Mouse (Mus musculus) activated CD4-positive, CD25-positive, alpha-beta regulatory T cell, adult 4 months (primary cell): ENCODE results near the gene Gm11238. TPM values are rescaled to one million over a fixed set of nuclear protein-coding genes. Genes with fewer than 3 reads are reported as not detected.
"Not testable (repeated sequence)": the region's sequence is repeated elsewhere in the genome, so short reads cannot be mapped to it uniquely, and the experiment has no call there.

Experiments used
- ATAC-seq: one replicate; pipeline ENCODE4 v1.8.0; 2017
- polyA plus RNA-seq, 2 experiments: library from polyadenylated mRNA; unstranded; fragments of 100-300 nt; shearing (Covaris generic); gene quantifications; one replicate each; pipeline ENCODE4 v1.2.1; 2017

Gene Gm11238
- not detected for polyA plus RNA-seq

DNA sequence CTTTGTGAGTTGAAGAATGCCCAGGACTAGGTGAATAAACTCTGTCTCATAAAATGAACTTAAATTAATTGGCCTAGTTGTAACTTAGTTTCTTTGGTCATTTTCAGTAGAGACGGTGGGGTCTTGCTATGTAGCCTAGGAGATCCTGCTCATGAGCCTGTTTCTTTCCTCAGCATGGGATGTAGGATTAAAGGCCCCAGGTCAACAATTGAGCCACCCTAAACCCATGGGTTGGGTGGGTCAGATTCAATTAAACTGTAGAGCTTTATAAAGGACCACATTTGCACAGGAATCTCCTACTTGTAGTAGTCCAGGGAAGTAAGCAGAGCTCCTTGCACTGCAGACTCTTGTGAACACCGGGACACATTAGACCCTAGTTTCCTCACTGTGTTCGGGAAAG, at the start of gene Gm11238:
Gene Gm11238, plus strand, starts transcription at position 301 of the 400 bp plus-strand sequence.
- ATAC-seq = not testable (repeated sequence)

DNA sequence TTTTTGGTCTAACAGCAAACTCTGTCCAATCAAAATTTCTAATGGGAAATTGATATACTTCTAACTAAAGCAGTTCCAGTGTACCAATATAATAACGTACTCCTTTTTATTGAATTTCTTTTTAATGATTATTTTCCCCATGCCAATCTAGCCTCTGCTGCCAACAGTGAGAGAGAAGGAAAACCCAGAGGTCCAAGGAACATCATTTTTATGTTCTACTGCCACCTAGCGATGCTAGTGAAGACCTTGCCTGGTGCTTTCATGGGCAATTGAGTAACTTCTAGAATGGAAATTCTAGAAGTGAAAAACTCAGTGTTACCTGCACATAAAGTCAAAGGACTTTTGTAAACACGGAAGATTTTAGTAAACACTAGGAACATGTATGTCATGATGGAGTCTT, 8.4 kb upstream of the Gm11238 start:
- no peak for ATAC-seq

DNA sequence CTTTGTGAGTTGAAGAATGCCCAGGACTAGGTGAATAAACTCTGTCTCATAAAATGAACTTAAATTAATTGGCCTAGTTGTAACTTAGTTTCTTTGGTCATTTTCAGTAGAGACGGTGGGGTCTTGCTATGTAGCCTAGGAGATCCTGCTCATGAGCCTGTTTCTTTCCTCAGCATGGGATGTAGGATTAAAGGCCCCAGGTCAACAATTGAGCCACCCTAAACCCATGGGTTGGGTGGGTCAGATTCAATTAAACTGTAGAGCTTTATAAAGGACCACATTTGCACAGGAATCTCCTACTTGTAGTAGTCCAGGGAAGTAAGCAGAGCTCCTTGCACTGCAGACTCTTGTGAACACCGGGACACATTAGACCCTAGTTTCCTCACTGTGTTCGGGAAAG, 15.0 kb downstream of the Gm11238 start, which contains the start of gene Gm11237:
Gene Gm11237, plus strand, starts transcription at position 301 of the 400 bp plus-strand sequence.
- not testable (repeated sequence) for ATAC-seq

DNA sequence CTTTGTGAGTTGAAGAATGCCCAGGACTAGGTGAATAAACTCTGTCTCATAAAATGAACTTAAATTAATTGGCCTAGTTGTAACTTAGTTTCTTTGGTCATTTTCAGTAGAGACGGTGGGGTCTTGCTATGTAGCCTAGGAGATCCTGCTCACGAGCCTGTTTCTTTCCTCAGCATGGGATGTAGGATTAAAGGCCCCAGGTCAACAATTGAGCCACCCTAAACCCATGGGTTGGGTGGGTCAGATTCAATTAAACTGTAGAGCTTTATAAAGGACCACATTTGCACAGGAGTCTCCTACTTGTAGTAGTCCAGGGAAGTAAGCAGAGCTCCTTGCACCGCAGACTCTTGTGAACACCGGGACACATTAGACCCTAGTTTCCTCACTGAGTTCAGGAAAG, 30.1 kb downstream of the Gm11238 start, which contains the start of gene Gm11236:
Gene Gm11236, plus strand, starts transcription at position 301 of the 400 bp plus-strand sequence.
- ATAC-seq = not testable (repeated sequence)

- ATAC-seq = not testable (repeated sequence)
Measured at GRCm38 (mm10) chr4:73661864-73662263, 54.2 kb downstream of the Gm11238 start.

GRCm38 (mm10) chr4:73668054-73668453, 60.4 kb downstream of the Gm11238 start, which contains the start of gene Gm11239:
TSS of gene Gm11239 (plus strand) at chr4:73668354.
- ATAC-seq = not testable (repeated sequence)

DNA sequence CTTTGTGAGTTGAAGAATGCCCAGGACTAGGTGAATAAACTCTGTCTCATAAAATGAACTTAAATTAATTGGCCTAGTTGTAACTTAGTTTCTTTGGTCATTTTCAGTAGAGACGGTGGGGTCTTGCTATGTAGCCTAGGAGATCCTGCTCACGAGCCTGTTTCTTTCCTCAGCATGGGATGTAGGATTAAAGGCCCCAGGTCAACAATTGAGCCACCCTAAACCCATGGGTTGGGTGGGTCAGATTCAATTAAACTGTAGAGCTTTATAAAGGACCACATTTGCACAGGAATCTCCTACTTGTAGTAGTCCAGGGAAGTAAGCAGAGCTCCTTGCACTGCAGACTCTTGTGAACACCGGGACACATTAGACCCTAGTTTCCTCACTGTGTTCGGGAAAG, 75.5 kb downstream of the Gm11238 start, which contains the start of gene Gm428:
Gene Gm428, plus strand, starts transcription at position 301 of the 400 bp plus-strand sequence.
- not testable (repeated sequence) for ATAC-seq

Other genes with a start within 250 kb of the Gm11238 start
- gene Gm11487, start 202.8 kb upstream of the Gm11238 start, polyA plus RNA-seq = not detected
- not detected for gene Gm11237, start 15.1 kb downstream of the Gm11238 start, polyA plus RNA-seq
- not detected for gene Gm11236, start 30.2 kb downstream of the Gm11238 start, polyA plus RNA-seq
- not detected for gene Gm11239, start 60.5 kb downstream of the Gm11238 start, polyA plus RNA-seq
- not detected for gene Gm428, start 75.6 kb downstream of the Gm11238 start, polyA plus RNA-seq
- gene Rasef, start 183.1 kb downstream of the Gm11238 start, polyA plus RNA-seq = not detected